Mouse (Mus musculus): ENCODE results near the gene Pemt. TPM values are rescaled to one million over a fixed set of nuclear protein-coding genes. Genes with fewer than 3 reads are reported as not detected.

Pemt gene
- polyA plus RNA-seq, 1 experiment from 2014 or later = 8.8 TPM

DNA sequence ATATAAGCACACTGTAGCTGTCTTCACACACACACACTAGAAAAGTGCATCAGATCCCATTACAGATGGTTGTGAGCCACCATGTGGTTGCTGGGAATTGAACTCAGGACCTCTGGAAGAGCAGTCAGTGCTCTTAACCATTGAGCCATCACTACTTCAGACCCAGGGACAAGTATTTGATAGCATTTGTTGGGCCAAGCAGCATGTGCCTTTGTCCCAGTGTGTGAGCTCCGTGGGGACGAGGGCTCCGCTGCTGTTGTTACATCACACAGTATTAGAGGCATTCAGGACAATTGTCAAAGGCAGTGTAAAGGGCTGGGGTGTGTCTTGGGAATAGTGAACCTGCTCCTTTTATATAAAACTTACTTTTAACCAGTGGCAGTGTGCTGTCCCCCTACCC is 109.3 kb downstream of the Pemt start:
- Histone ChIP-seq H3K27ac (no peak overlapping the region), H3K36me3 (no peaks in the 10 kb centered on the region), H3K9ac (no peak overlapping the region), H3K4me2 (no peak overlapping the region), H3K4me1 (peaks cover 4% of the 10 kb centered on the region; the same call in 1 of the 2 replicates), H3K9me3 (no peaks in the 10 kb centered on the region), H3K27me3 (replicated peaks) (no peaks in the 10 kb centered on the region), H3K4me3 (replicated peaks) (no peak overlapping the region)
- 86% methylated on average over 3 of the region's 3 CpGs for WGBS
- no peak for ATAC-seq (ENCODE audit: insufficient read depth, low FRiP score, low read depth)

DNA sequence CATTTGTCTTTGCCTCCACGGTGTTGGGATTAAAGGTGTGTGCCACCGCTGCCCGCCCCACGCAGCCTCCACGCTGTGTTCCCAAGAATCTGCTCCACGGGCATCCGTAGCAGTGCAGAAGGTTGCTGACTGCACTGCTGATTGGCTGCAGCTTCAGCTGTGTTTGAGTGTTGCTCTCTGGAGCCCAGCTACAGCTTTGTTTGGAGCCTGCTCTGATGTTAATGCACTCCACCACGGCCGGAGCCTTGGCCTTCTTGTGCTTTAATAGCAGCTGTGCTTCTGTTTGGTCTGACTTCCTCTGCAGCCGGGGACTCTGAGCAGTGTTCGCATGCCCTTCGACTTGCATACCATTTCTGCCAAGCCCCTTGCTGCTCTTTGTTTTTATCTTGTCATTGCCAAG is 112.3 kb downstream of the Pemt start:
- Histone ChIP-seq H3K27ac (0 out of 2 replicates have a peak overlapping the region, but pooled peaks have one; percentile 18), H3K9me3 (no peaks in the 10 kb centered on the region), H3K4me2 (0 out of 2 replicates have a peak overlapping the region, but pooled peaks have one; percentile 2), H3K9ac (no peak overlapping the region), H3K4me3 (replicated peaks) (no peak overlapping the region), H3K4me1 (peaks cover 4% of the 10 kb centered on the region; the same call in 1 of the 2 replicates), H3K36me3 (no peaks in the 10 kb centered on the region), H3K27me3 (replicated peaks) (no peaks in the 10 kb centered on the region)
- ATAC-seq (ENCODE audit: insufficient read depth, low FRiP score, low read depth) = no peak
- WGBS = 25% methylated on average over 12 of the region's 12 CpGs

DNA sequence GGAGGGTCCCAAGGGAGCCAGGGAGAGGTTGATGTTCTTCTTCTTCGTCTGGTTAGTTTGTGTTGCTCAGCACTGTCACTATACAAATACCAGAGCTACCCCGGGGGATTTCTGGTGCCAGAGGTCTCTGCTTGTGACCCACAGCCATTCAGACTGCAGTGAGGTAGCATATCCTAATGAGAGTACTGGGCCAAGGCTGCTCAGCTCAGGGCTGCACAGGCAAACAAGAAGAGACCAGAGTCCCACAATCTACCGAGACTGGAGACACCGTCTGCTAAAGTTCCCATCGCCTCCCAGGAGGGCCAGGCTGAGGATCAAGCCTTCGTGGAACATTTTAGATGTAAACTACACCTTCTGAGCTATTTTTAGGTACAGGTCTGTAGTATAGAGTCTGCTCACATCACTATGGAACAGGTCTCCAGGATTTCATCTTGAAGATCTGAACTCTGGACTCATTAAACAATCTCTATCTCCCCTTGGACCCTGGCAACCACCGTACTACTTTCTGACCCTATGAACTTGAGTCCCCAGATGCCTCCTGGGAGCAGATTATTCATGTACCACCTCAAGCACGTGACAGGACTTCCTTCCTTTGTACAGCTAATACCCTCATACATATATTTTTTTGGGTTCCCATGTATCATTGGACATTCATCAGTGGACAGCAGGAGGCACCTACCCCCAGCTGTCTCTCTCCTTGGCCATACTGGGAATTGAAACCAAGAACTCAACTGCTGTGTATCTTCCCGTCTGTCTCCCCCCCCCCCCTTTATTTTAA is 113.5 kb downstream of the Pemt start:
- no peaks in the 10 kb centered on the region for H3K36me3 ChIP-seq
- no peaks in the 10 kb centered on the region for H3K27me3 ChIP-seq (replicated peaks)
- peaks cover 4% of the 10 kb centered on the region; the same call in 1 of the 2 replicates for H3K4me1 ChIP-seq
- 0 out of 2 replicates have a peak overlapping the region, but pooled peaks have one; percentile 11 for H3K27ac ChIP-seq
- H3K9ac ChIP-seq = no peak overlapping the region
- no peaks in the 10 kb centered on the region for H3K9me3 ChIP-seq
- H3K4me3 ChIP-seq (replicated peaks) = no peak overlapping the region
- peak; percentile 32; the same call in 1 of the 2 replicates for ATAC-seq (ENCODE audit: insufficient read depth, low FRiP score, low read depth)
- no peak overlapping the region for H3K4me2 ChIP-seq
- WGBS = 56% methylated on average over 9 of the region's 9 CpGs

DNA sequence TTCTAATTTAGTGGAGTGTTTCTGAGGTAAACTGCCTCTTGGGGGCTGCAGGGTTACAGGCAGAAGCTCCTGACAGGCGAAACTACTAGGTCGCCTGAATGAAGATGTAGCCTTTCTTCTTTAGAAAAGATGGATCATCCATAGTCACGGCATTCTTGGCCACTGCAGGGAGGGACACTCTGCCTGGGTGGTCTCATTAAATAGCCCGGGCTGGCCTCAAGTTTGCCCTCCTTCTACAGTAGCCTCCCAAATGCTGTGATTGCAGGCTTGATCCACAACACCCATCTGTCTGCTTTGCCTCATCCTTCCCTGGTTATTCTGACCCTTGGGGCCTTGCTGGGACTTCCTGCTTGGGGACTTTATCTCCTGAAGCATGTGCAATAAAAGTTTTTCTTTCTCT is 116.3 kb downstream of the Pemt start:
- Histone ChIP-seq H3K4me3 (replicated peaks) (no peak overlapping the region), H3K9ac (no peak overlapping the region), H3K36me3 (no peaks in the 10 kb centered on the region), H3K27me3 (replicated peaks) (no peaks in the 10 kb centered on the region), H3K27ac (no peak overlapping the region), H3K4me2 (no peak overlapping the region), H3K4me1 (peaks cover 4% of the 10 kb centered on the region; the same call in 1 of the 2 replicates), H3K9me3 (no peaks in the 10 kb centered on the region)
- ATAC-seq (ENCODE audit: insufficient read depth, low FRiP score, low read depth) = no peak
- WGBS = 46% methylated on average over 4 of the region's 4 CpGs

DNA sequence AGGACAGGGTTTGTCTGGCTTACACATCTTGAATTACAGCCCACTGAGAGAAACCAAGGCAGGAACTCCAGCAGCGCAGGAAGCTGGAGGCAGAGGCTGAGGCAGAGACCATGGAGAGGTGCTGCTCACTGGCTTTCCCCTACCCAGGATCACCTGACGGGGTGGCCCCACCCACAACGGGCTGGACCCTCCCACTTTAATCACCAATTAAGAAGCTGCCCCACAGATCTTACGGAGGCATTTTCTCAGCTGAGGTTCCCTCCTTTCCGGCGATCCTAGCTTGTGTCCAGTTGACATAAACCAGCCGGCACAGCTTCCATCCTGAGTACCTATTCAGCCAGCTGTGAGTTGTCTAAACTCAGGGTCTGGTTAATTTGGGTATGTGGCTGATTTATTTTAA is 125.0 kb downstream of the Pemt start:
- H3K9ac ChIP-seq = no peak overlapping the region
- peak; percentile 71; the same call in 1 of the 2 replicates for ATAC-seq (ENCODE audit: insufficient read depth, low FRiP score, low read depth)
- WGBS = 6% methylated on average over 7 of the region's 7 CpGs
- H3K9me3 ChIP-seq = no peaks in the 10 kb centered on the region
- no peaks in the 10 kb centered on the region for H3K4me1 ChIP-seq
- H3K36me3 ChIP-seq = no peaks in the 10 kb centered on the region
- no peak overlapping the region for H3K4me3 ChIP-seq (replicated peaks)
- peak overlapping the region; percentile 45 for H3K4me2 ChIP-seq
- H3K27ac ChIP-seq = no peak overlapping the region; the same call in 1 of the 2 replicates
- no peaks in the 10 kb centered on the region for H3K27me3 ChIP-seq (replicated peaks)

Other genes starting within 250 kb of the Pemt start
- gene Flcn, start 236.5 kb downstream of the Pemt start, polyA plus RNA-seq (2015; fragmentation: Nextera tagmentation; extraction: Ambion mirVana) = 27.8 and 30.6 TPM in 2 replicates
- 31.7 and 35.1 TPM in 2 replicates for gene Nt5m, start 207.0 kb downstream of the Pemt start, polyA plus RNA-seq (2015; fragmentation: Nextera tagmentation; extraction: Ambion mirVana)
- 175 and 192 TPM in 2 replicates for gene Cops3, start 206.7 kb downstream of the Pemt start, polyA plus RNA-seq (2015; fragmentation: Nextera tagmentation; extraction: Ambion mirVana)
- 36.6 and 38.4 TPM in 2 replicates for gene Med9, start 98.3 kb downstream of the Pemt start, polyA plus RNA-seq (2015; fragmentation: Nextera tagmentation; extraction: Ambion mirVana)
- gene Rasd1, start 81.5 kb downstream of the Pemt start, polyA plus RNA-seq (2015; fragmentation: Nextera tagmentation; extraction: Ambion mirVana) = 2.8 and 3.2 TPM in 2 replicates
- 21.7 and 24.4 TPM in 2 replicates for gene Rai1, start 58.5 kb upstream of the Pemt start, polyA plus RNA-seq (2015; fragmentation: Nextera tagmentation; extraction: Ambion mirVana)
- 81.5 and 83.5 TPM in 2 replicates for gene Srebf1, start 176.1 kb upstream of the Pemt start, polyA plus RNA-seq (2015; fragmentation: Nextera tagmentation; extraction: Ambion mirVana)